Mouse (Mus musculus) right cerebral cortex, adult 18-20 months (tissue): ENCODE data around the gene Adam17.

Source experiments
- DNase-seq: peaks from one replicate; pipeline ENCODE4 v3.0.0; 2022; ENCODE audit warnings: mixed read lengths

Gene Adam17

DNA sequence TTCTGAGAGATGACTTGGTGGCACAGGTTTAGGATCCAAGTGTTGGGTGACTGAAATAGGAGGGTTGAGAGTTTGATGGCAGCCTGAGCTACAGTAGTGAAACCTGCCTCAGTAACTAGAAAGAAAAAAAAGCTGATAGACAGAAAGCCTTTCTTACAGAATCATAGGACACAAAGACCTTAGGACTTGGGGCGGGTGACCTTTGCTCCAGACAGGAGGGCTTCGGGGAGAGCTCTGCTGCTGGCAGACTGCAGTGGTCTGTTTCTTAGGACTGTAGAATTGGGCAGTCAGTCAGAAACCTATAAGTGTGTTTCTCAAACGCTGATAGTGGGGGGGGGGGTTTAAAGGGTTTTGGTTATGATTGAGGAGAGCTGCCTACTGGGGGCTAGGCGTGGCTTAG is 67.7 kb downstream of the Adam17 start:
- no peak for DNase-seq

GRCm38 (mm10) chr12:21302361-21302783 is 71.1 kb downstream of the Adam17 start:
- DNase-seq = no peak

- DNase-seq = no peak
These were observed 71.5 kb downstream of the Adam17 start for GRCm38 (mm10) chr12:21301932-21302331.

DNA sequence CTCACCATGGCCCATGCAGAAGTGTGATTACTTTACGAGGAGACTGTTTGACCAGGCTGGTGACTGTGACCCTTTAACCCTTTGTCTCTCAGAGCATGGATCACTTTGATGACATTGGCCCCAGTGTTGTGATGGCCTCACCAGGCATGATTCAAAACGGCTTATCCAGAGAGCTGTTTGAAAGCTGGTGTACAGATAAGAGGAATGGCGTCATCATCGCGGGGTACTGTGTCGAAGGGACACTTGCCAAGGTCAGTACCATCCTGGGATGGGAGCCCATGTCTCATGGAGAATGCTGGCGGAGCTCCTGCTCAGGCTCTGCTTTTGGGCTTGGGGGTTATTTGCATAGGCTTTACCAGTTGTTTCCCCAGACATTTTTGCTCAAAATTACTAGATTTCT is 72.1 kb downstream of the Adam17 start:
- DNase-seq = no peak

- no peak for DNase-seq
These were observed 74.6 kb downstream of the Adam17 start for GRCm38 (mm10) chr12:21298856-21299255.

GRCm38 (mm10) chr12:21289651-21290050 is 83.8 kb downstream of the Adam17 start:
- DNase-seq = no peak

DNA sequence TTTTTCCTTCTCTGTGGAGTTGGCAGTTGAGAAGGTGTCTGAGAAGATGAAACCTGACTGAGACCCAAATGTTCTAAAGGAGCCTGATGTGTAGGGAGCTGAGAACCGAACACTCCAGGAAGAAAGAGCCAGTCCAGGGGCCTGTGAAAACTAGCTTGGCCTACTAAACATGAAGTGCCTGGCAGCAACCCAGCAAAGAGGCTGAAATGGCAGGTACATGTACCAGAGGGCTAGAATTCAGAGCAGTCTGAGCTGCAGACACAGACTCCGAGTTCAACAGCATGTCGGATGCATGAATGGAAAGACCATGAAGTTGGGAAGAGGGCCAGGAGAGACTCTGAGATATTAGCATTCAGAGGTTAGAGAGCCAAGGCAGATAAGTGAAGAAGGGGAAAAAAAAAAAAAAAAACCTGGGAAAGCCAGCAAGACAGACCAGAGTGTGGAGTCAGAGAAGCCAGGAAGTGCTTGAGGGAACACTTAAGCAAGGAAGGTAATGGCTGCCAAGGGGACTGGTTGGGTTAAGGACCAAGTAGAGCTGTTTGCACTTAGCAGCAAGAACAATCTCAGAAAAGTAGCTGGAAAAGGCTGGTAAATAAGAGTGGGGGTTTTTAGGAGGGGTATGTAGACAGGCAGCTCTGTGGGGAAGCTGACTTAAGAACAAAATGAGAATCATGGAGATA is 84.6 kb downstream of the Adam17 start:
- no peak for DNase-seq

- DNase-seq = peak; percentile 24
These were observed 86.5 kb downstream of the Adam17 start for GRCm38 (mm10) chr12:21286712-21287650.

GRCm38 (mm10) chr12:21286243-21286622 is 87.2 kb downstream of the Adam17 start, which contains the start of gene Itgb1bp1:
Gene Itgb1bp1 (minus strand): TSS chr12:21286284.
- peak; percentile 99 for DNase-seq

GRCm38 (mm10) chr12:21285508-21286242 is 87.8 kb downstream of the Adam17 start:
- no peak for DNase-seq

DNA sequence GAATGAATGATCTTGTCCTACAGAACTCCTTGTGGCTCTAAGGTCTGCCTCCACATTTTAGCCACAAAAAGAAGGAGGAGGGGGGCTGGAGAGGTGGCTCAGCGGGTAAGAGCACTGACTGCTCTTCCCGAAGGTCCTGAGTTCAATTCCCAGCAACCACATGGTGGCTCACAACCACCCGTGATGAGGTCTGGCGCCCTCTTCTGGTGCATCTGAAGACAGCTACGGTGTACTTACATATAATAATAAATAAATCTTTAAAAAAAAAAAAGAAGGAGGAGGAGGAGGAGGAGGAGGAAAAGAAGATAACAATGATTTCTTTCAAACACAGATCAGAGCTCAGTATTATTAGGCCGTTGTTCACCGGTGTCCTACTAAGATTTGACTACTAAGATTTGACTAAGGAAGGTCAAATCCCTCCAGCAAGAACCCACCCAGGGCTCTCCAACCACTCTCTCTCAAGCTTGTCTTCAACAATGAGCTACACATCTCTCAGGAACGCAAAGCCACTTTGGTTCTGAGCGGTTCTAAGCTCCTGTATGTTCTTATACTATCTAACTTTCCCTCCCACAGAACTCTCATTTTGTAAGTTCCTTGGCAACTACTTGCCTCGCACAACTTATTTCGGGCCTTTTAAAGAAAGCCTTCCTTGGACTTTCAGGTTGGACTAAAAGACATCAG is 88.5 kb downstream of the Adam17 start, which contains the start of gene Cpsf3:
Gene Cpsf3 (plus strand): TSS at position 631 of the 681 bp plus-strand sequence.
- no peak for DNase-seq

DNA sequence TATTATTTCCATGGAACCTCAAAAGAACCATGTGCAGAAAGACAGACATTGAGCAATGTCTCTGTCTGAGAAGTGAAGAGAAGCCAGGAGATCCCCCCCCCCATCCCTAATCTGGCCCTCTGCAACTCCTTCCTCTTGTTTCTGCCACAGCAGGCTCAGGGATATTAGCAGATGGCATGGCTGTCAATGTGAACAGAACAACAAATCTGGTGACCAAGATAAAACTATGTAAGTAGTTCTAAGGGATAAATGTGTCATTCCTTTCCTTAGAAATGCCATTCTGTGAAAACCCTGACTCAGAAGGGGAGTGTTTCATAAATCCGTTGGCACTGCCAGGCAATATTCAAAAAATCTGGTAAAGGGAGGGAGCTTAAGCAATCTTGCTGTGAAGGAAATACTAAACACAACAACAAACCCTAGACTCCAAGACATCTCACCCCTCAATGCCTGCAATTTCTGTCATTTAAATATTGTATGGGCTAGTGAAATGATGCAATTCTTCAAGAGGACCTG is 96.0 kb downstream of the Adam17 start:
- no peak for DNase-seq

DNA sequence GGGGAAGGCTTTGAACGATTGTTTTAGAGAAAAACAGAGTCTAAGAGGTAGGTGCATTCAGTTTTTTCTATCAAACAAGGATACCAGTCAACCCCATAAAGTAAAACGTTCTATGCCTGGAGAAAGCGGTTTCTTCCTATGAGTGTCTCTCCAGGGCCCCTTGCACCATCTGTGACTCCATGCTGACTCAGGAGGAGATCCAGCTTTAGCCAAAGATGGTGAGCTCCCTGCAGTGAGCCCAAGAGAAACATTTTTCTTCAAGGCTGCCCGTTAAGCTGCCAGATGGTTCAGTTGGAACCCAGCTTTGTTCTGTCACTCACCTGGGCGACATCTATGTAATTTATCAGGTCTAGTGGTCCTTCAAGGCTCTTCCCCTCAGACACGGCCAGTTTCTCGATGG is 99.0 kb downstream of the Adam17 start:
- DNase-seq = no peak
